Mouse (Mus musculus) midbrain, embryonic 14.5 days (tissue): Measurements from ENCODE around the gene Tbc1d21. TPM values are rescaled to one million over a fixed set of nuclear protein-coding genes. Genes with fewer than 3 reads are reported as not detected.
A peak's percentile ranks its signal among the peaks of the same experiment; 100 is the strongest.

Source experiments
- ATAC-seq: fragments of 200-750 bp; cut with Nextera tagmentation; 2 replicates; pipeline ENCODE4 v1.8.0; 2017; ENCODE audit warnings: moderate number of reproducible peaks, moderate library complexity; ENCODE audit not compliant: low FRiP score, low TSS enrichment
- DNase-seq: peaks from one replicate; pipeline ENCODE4 v3.0.0-alpha.2; 2015
- H3K27ac ChIP-seq: fragments of 300-500 bp; sonication (generic); replicated peaks from 2 replicates; pipeline ENCODE4 v1.5.1; 2014; ENCODE audit warnings: mild to moderate bottlenecking, low read depth, low read length, moderate library complexity
- H3K27me3 ChIP-seq: fragments of 300-500 bp; sonication (generic); 2 replicates; pipeline ENCODE4 v1.6.1; 2014; ENCODE audit warnings: low read length, control low read depth, mixed read lengths; ENCODE audit not compliant: control insufficient read depth, insufficient read depth
- H3K36me3 ChIP-seq: fragments of 300-500 bp; sonication (generic); 2 replicates; pipeline ENCODE4 v1.6.1; 2014; ENCODE audit warnings: low read length, control low read depth; ENCODE audit not compliant: control insufficient read depth, insufficient read depth
- H3K4me1 ChIP-seq: fragments of 300-500 bp; sonication (generic); 2 replicates; pipeline ENCODE4 v1.6.1; 2014; ENCODE audit warnings: mild to moderate bottlenecking, antibody characterized with exemption, low read length, control low read depth; ENCODE audit not compliant: control insufficient read depth, insufficient read depth
- H3K4me2 ChIP-seq: fragments of 300-500 bp; sonication (generic); 2 replicates; pipeline ENCODE4 v1.6.1; 2014; ENCODE audit warnings: mild to moderate bottlenecking, low read length, moderate library complexity
- H3K4me3 ChIP-seq: fragments of 300-500 bp; sonication (generic); replicated peaks from 2 replicates; pipeline ENCODE4 v1.5.1; 2014; ENCODE audit warnings: low read depth, low read length
- H3K9ac ChIP-seq: fragments of 300-500 bp; sonication (generic); replicated peaks from 2 replicates; pipeline ENCODE4 v1.6.1; 2014; ENCODE audit warnings: mild to moderate bottlenecking, low read length, moderate library complexity
- H3K9me3 ChIP-seq: fragments of 300-500 bp; sonication (generic); 2 replicates; pipeline ENCODE4 v1.6.1; 2016; ENCODE audit warnings: low read length, control low read depth, mixed read lengths; ENCODE audit not compliant: control insufficient read depth
- WGBS: fragments of 180-500 bp; shearing (Covaris S2); extraction: QIAGEN DNeasy Blood & Tissue Kit; methylation state at CpG from one replicate; pipeline ENCODE4 v1.1.7; 2014; 5-methylcytosine and 5-hydroxymethylcytosine counted together
- polyA plus RNA-seq: library from polyadenylated mRNA; unstranded; fragments of >200 nt; fragmentation: Nextera tagmentation; extraction: Ambion mirVana; gene quantifications from 2 replicates; pipeline ENCODE4 v1.2.1, GENCODE M21; 2014

The Tbc1d21 gene
- polyA plus RNA-seq, 1 experiment from 2014 or later, result not detected

- ATAC-seq, result no peak
- no peak overlapping the region for H3K27ac ChIP-seq
- H3K4me1 ChIP-seq, result no peaks in the 10 kb centered on the region
- H3K27me3 ChIP-seq, result no peaks in the 10 kb centered on the region
- peak; percentile 67 for DNase-seq
- 36% methylated on average over 1 of the region's 1 CpGs for WGBS
- no peak overlapping the region for H3K4me3 ChIP-seq
- no peak overlapping the region for H3K9ac ChIP-seq
- no peaks in the 10 kb centered on the region for H3K9me3 ChIP-seq
- no peaks in the 10 kb centered on the region for H3K36me3 ChIP-seq
- no peak overlapping the region for H3K4me2 ChIP-seq
Observed at GRCm38 (mm10) chr9:58327382-58327781, 42.9 kb downstream of the Tbc1d21 start.

DNA sequence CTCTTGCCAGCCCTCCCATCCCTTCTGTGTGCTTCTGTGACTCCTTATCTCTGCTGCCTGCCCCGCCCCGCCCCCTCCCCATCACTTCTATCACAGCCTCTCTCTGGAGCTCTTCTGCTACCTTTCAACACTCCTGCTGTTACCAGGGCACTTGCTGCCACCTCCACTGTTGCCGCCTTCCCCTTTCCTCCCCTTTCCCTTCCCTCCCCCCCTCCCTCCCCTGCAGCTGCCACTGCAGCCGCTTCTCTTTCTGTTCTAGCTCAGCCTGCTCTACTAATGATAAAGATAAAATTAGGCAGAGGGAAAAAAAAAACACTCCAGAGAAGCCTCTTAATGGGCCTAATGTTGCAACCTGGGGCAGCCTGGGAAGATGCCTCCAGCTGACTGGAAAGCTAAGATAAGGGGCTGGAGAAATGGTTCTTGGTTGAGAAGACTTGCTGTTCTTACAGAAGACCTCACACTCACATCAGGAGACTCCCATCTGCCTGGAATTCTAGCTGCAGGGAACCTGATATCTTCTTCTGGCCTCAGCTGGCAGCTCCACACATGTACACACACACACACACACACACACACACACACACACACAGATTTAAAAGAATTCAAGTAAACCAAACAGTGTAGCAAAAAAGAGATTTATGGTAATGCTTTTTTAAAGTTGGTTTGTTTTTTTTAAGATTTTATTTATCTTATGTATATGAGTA, 43.6 kb downstream of the Tbc1d21 start:
- H3K4me2 ChIP-seq, result no peak overlapping the region
- no peak overlapping the region for H3K4me3 ChIP-seq
- no peak for ATAC-seq
- no peak overlapping the region for H3K27ac ChIP-seq
- H3K36me3 ChIP-seq, result no peaks in the 10 kb centered on the region
- no peak overlapping the region for H3K9ac ChIP-seq
- no peak for DNase-seq
- H3K9me3 ChIP-seq, result no peaks in the 10 kb centered on the region
- H3K4me1 ChIP-seq, result no peaks in the 10 kb centered on the region
- no peaks in the 10 kb centered on the region for H3K27me3 ChIP-seq
- WGBS, result 26% methylated on average over 4 of the region's 4 CpGs

DNA sequence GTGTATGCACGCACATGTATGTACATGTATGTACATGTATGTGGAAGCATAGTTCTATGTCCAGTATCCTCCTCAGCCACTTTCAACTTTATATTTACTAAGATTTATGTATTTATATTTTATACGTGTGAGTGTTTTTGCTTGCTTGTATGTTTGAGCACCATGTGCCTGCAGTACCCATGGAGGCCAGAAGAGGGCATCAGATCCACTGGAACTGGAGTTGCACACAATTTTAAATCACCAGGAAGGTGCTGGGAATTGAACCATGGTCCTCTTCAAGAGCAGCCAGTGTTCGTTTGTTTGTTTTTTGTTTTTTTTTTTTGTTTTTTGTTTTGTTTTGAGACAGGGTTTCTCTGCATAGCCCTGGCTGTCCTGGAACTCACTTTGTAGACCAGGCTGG, 48.6 kb downstream of the Tbc1d21 start:
- no peak overlapping the region for H3K4me3 ChIP-seq
- no peak overlapping the region for H3K9ac ChIP-seq
- no peaks in the 10 kb centered on the region for H3K4me1 ChIP-seq
- H3K36me3 ChIP-seq, result no peaks in the 10 kb centered on the region
- H3K4me2 ChIP-seq, result no peak overlapping the region
- WGBS, result 98% methylated on average over 3 of the region's 3 CpGs
- no peaks in the 10 kb centered on the region for H3K27me3 ChIP-seq
- no peak overlapping the region for H3K27ac ChIP-seq
- no peak for DNase-seq
- H3K9me3 ChIP-seq, result no peaks in the 10 kb centered on the region
- no peak for ATAC-seq

DNA sequence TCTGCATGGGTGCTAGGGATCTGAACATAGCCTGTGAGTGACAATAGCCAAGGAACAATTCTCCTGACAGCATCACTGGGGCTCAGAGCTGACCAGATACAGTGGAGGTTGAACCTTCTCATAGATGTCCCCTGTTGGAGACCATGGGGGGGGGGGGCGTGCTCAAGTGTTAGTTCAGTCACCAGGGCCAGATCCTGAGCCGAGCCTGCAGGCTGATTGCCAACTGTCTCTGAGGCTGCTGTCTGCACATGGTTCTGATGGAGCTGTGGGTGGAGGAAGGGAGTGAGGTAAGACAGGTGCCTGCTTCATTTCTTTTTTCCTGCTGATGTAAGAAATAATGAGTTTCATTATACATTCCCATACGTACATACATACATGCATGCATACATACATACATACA, 51.9 kb downstream of the Tbc1d21 start:
- H3K9ac ChIP-seq, result no peak overlapping the region
- H3K36me3 ChIP-seq, result no peaks in the 10 kb centered on the region
- H3K27me3 ChIP-seq, result no peaks in the 10 kb centered on the region
- H3K9me3 ChIP-seq, result no peaks in the 10 kb centered on the region
- H3K4me1 ChIP-seq, result peaks cover 11% of the 10 kb centered on the region
- H3K4me2 ChIP-seq, result no peak overlapping the region
- WGBS, result 89% methylated on average over 3 of the region's 3 CpGs
- DNase-seq, result no peak
- H3K4me3 ChIP-seq, result no peak overlapping the region
- no peak for ATAC-seq
- no peak overlapping the region for H3K27ac ChIP-seq

DNA sequence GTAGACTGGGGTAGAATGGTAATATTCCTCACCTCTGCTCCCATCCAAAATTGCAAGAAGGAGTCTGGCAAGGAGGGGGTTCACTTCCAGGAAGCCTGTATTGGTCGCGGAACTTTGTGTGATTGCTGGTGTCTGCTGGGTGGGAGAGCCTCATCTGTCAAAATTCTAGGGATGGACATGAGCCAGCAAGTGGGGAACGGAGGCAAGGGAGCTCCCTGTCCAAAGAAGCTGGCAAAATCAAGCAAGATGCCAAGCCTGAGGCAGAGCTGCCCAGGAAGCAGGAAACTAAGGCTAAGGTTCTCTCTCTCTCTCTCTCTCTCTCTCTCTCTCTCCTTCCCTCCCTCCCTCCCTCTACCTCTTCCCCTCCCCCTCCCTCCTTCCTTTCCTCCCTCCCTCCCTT, 52.9 kb downstream of the Tbc1d21 start:
- ATAC-seq (no peak), DNase-seq (no peak)
- H3K27ac ChIP-seq, result no peak overlapping the region
- no peak overlapping the region for H3K4me3 ChIP-seq
- peaks cover 9% of the 10 kb centered on the region for H3K27me3 ChIP-seq
- no peaks in the 10 kb centered on the region for H3K36me3 ChIP-seq
- 68% methylated on average over 3 of the region's 3 CpGs for WGBS
- H3K9me3 ChIP-seq, result no peaks in the 10 kb centered on the region
- no peak overlapping the region for H3K4me2 ChIP-seq
- H3K9ac ChIP-seq, result no peak overlapping the region
- H3K4me1 ChIP-seq, result peaks cover 20% of the 10 kb centered on the region

GRCm38 (mm10) chr9:58316784-58317183, 53.5 kb downstream of the Tbc1d21 start:
- Histone ChIP-seq H3K9ac (no peak overlapping the region), H3K36me3 (no peaks in the 10 kb centered on the region), H3K27ac (no peak overlapping the region), H3K4me2 (no peak overlapping the region), H3K4me3 (no peak overlapping the region), H3K4me1 (peaks cover 21% of the 10 kb centered on the region), H3K9me3 (no peaks in the 10 kb centered on the region), H3K27me3 (peaks cover 14% of the 10 kb centered on the region)
- WGBS, result 75% methylated on average over 7 of the region's 7 CpGs
- ATAC-seq, result no peak
- DNase-seq, result no peak

GRCm38 (mm10) chr9:58315850-58316249, 54.4 kb downstream of the Tbc1d21 start:
- Histone ChIP-seq H3K27me3 (peaks cover 20% of the 10 kb centered on the region), H3K9me3 (no peaks in the 10 kb centered on the region), H3K36me3 (no peaks in the 10 kb centered on the region), H3K4me2 (no peak overlapping the region), H3K4me3 (no peak overlapping the region), H3K9ac (no peak overlapping the region), H3K4me1 (peaks cover 21% of the 10 kb centered on the region), H3K27ac (no peak overlapping the region)
- ATAC-seq (no peak), DNase-seq (no peak)
- 89% methylated on average over 2 of the region's 2 CpGs for WGBS

- no peaks in the 10 kb centered on the region for H3K9me3 ChIP-seq
- no peak overlapping the region for H3K4me2 ChIP-seq
- no peak overlapping the region for H3K4me3 ChIP-seq
- peak; percentile 40 for DNase-seq
- peaks cover 21% of the 10 kb centered on the region for H3K4me1 ChIP-seq
- H3K9ac ChIP-seq, result no peak overlapping the region
- no peaks in the 10 kb centered on the region for H3K36me3 ChIP-seq
- 0 out of 2 replicates have a peak overlapping the region, but pooled peaks have one; percentile 1 for H3K27ac ChIP-seq
- ATAC-seq, result no peak
- H3K27me3 ChIP-seq, result peaks cover 20% of the 10 kb centered on the region
- 45% methylated on average over 5 of the region's 5 CpGs for WGBS
Observed at GRCm38 (mm10) chr9:58314682-58315360, 55.4 kb downstream of the Tbc1d21 start.

- H3K27me3 ChIP-seq, result peaks cover 20% of the 10 kb centered on the region
- H3K36me3 ChIP-seq, result no peaks in the 10 kb centered on the region
- peak within 1 kb of the TSS; percentile 34 for H3K4me3 ChIP-seq
- peak within 1 kb of the TSS; percentile 37; the same call in 1 of the 2 replicates for H3K9ac ChIP-seq
- H3K9me3 ChIP-seq, result no peaks in the 10 kb centered on the region
- under 1% methylated on average over 21 of the region's 21 CpGs for WGBS
- H3K27ac ChIP-seq, result 0 out of 2 replicates have a peak within 1 kb of the TSS, but pooled peaks have one; percentile 41
- peaks cover 21% of the 10 kb centered on the region for H3K4me1 ChIP-seq
- ATAC-seq (no peak), DNase-seq (peak; percentile 73)
- H3K4me2 ChIP-seq, result peak within 1 kb of the TSS; percentile 57
Observed at GRCm38 (mm10) chr9:58312944-58313359, 57.3 kb downstream of the Tbc1d21 start, which contains the start of gene Loxl1. Loxl1 (minus strand) TSS chr9:58313186.
